Mouse (Mus musculus) testis, postnatal 14 days (tissue): ENCODE data around the gene Atraid.

Experiments used
- DNase-seq: peaks from one replicate; pipeline ENCODE4 v3.0.0; 2021; ENCODE audit warnings: low spot score

The Atraid gene

GRCm38 (mm10) chr5:31054261-31055215 lies 6.4 kb downstream of the Atraid start, which contains the start of gene Cad:
TSS of gene Cad (plus strand) at chr5:31054780.
- peak; percentile 91 for DNase-seq

GRCm38 (mm10) chr5:31055216-31056140 lies 7.4 kb downstream of the Atraid start:
- DNase-seq: no peak

DNA sequence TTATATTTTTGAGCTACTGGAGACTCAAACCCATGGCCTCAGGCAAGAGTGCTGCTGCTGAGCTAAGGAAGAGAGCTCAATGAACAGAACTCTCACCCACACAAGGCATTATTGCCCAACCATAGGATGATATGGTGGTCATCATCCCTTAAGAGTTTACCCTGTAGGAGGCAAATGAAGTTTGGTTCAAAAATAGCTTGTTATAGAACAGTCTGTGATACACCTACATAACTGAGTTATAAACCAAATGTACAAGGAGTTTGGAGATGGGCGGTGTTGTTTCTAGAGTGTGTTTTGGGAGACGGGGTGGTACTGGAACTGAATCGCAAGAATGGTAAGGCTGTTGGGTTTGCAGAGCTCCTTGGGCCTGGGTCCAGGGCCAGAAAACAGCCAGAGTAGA lies 21.7 kb downstream of the Atraid start:
- no peak for DNase-seq

- no peak for DNase-seq
Measured at GRCm38 (mm10) chr5:31071059-31071458, 22.9 kb downstream of the Atraid start.

DNA sequence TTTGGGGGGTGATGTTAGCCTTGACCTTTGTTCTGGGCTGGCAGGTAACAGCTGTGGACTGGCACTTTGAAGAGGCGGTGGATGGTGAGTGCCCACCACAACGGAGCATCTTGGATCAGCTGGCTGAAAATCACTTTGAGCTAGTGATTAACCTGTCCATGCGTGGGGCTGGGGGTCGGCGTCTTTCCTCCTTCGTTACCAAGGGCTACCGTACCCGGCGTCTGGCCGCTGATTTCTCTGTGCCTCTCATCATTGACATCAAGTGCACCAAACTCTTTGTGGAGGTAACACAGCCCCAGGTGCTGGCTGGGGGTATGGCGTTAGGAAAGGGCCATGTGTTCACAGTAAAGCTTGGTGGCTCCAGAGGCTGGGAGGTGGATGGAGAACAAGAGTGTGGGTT lies 23.7 kb downstream of the Atraid start:
- no peak for DNase-seq

DNA sequence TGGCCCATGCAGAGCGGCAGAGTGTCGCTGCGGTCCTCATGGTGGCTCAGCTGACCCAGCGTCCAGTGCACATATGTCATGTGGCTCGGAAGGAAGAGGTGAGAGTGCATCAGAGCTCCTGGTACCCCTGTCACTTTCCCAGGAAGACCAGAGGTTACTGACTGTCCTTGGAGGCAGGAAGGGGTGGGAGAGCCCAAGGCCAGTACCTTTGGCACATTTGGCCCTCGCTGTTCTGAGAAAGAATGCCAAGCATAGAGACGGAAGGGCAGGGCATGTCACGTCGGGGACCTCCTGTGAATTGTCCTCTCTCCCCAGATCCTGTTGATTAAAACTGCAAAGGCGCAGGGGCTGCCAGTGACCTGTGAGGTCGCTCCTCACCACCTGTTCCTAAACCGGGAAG lies 25.1 kb downstream of the Atraid start:
- DNase-seq: no peak

- DNase-seq: no peak
Measured at GRCm38 (mm10) chr5:31076346-31076745, 28.2 kb downstream of the Atraid start.

DNA sequence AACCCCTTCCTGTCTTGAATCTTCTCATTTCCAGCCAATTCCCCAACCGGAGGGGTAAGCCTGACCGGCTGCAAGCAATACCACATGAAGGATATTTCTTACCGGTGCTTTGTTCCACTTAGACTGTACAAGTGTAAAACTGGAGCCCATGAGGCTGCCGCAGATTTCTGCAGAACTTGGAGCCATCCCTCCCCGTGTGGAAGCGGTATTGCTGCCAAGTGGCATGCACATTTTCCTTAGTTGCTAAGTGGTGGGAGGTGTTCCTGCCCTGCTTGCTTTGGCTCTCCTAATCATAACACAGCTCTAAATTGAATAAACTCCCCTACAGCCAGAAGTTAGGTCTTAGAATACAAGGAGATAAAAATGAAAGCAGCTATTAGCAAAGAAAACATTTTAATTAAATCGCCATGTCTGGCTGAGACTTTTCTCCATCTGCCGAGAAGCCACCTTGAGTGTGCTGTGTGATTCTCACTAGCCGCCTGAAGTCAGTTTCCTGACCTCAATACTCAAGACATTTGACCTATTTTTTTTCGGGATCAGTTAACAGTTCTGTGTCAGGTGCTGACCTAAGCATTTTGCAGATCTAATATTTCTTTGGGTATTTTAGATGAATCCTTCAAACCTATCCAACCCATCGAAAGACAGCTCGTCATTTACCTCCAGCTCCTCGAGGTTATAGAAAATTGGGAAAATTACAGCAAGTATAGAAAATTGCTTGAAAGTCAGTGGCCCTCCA lies 32.1 kb downstream of the Atraid start:
- DNase-seq: no peak

DNA sequence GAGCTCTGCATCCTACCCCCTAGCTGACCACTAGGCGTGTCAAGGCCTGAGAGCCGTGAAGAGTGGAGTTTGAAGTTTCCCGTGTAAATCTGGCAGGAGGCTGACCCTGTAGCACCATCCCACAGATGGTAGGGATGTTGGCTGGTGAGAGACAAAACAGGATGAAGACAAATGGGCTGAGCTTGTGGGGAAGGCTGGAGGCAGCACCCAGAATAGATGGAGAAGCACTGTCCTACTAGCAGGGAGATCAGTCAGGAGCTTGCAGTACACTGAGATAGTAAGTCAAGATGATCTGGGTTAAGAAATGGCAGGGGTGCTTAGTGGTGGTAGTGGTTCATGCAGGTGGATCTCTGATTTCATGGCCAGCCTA lies 32.7 kb downstream of the Atraid start:
- DNase-seq: no peak

DNA sequence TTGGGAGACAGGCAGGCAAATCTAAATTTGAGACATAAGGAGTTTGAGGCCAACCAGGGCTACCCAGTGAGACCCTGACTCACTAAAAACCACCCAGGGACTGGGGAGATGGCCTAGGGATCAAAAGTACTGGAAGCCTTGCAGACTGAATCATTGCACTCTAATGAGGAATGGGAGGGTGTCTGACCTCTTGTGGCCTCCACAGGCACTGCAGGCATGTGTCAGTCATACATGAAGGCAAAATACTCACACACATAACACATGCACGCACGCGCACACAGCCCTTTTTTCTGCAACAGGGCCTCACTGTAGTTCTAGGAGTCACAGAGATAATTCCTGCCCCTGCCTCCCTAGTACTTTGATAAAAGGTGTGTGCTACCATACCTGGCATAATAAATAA lies 33.3 kb downstream of the Atraid start:
- DNase-seq: no peak

DNA sequence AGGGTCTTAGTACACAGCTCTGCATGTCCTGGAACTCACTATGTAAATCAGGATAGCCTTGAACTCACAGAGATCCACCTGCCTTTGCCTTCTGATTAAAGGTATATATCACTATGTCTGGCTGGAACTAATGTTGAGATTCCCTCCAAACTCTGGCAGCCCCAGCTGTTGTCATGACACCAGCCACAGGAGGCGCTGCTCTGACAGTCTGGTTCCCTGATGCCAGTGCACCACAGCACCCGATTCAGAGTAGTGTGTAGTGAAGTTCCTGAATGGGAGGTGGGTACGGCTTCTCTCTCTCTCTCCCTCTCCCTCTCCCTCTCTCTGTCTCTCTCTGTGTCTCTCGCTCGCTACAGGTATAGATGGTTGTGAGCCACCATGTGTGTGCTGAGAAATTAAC lies 34.2 kb downstream of the Atraid start:
- DNase-seq: no peak

DNA sequence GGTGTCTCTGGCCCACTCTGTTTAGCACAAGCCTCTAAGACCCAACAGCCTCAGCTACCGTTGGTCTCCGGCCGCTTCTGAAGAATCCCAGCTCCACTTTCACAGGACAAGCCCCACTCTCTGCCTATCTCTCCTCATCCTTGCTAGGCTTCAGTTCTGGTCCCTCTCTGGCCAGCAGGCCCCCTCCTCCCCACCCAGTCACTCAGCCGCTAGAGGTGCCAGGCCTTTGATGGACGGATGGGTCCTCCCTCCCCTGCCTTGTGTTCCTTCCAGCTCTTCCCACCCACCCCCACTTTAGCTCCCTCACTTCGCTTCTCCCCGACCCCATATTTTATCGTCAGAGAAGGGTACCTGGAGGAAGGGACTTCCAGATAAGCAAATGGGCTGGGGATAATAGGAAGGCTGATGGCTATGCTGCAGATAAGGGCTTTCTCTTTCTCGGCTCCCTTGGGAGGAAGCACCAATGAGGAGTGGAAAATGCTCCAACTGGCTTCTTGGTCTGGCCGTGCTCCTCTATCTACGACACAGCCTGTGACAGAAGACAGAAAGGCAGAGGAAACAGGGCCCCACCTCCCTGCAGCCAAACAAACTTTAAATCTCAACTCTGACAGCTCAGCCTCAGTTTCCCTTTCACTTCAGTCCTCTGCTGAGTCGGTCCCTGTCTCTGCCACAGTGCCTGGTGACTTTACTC lies 35.0 kb downstream of the Atraid start:
- DNase-seq: no peak

DNA sequence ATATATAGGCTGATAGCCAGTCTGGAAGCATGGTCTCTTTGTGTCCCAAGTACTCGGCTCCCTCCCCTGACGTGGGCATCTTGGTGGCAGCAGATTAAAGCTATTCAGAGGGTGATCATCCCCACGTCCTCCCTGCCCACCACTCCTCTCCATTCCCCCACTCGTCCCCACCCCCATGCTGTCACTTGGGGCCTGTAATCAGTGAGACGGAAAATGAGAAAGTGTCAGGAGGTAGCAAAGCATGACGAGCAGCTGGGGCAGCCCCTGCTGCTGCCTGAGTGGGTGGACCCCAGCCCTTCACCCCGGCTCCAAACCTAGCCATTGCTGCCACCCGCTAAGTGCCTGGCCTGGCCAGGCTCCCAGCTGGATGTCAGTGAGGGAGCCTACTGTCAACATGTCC lies 35.8 kb downstream of the Atraid start:
- DNase-seq: no peak

DNA sequence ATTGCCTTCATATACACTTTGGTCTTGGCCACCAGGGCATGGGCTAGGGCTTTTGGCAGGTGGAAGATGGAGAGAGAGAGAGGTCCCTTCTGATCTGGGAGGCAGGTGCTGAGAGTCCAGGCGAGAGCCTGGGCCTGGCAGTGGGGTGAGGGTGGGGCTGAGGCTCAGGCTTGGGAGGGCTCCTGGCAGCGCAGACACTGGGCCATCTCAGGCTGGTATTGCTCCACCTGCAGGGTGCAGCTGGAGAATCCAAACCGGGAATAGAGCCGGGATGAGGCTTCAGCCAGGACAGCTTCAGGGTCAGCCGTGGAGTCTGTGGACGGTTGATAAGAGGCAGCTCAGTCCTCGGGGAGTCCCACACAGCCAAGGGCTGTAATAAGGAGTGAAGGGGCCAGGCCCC lies 38.5 kb downstream of the Atraid start:
- DNase-seq: no peak

- no peak for DNase-seq
Measured at GRCm38 (mm10) chr5:31087131-31087530, 39.0 kb downstream of the Atraid start.

- DNase-seq: no peak
Measured at GRCm38 (mm10) chr5:31092231-31092975, 44.3 kb downstream of the Atraid start.

GRCm38 (mm10) chr5:31093151-31094041 lies 45.3 kb downstream of the Atraid start:
- peak; percentile 35 for DNase-seq

GRCm38 (mm10) chr5:31094100-31094798 lies 46.1 kb downstream of the Atraid start:
- DNase-seq: no peak
